Mouse (Mus musculus) embryonic facial prominence, embryonic 13.5 days (tissue): Measurements from ENCODE around the gene Scube1. TPM values are rescaled to one million over a fixed set of nuclear protein-coding genes. Genes with fewer than 3 reads are reported as not detected.
A peak's percentile ranks its signal among the peaks of the same experiment; 100 is the strongest.

Experiments
- ATAC-seq: fragments of 200-750 bp; cut with Nextera tagmentation; 2 replicates; pipeline ENCODE4 v1.8.0; 2017; ENCODE audit warnings: low read depth; ENCODE audit not compliant: insufficient number of reproducible peaks, insufficient read depth, low FRiP score, low TSS enrichment
- H3K27ac ChIP-seq: fragments of 300-500 bp; sonication (generic); 2 replicates; pipeline ENCODE4 v1.5.1; 2015; ENCODE audit warnings: moderate library complexity, mild to moderate bottlenecking, inconsistent platforms
- H3K27me3 ChIP-seq: fragments of 300-500 bp; sonication (generic); 2 replicates; pipeline ENCODE4 v1.6.1; 2015; ENCODE audit warnings: mild to moderate bottlenecking, inconsistent platforms
- H3K36me3 ChIP-seq: fragments of 300-500 bp; sonication (generic); 2 replicates; pipeline ENCODE4 v1.6.1; 2015; ENCODE audit warnings: mild to moderate bottlenecking, inconsistent platforms
- H3K4me1 ChIP-seq: fragments of 300-500 bp; sonication (generic); 2 replicates; pipeline ENCODE4 v1.6.1; 2015; ENCODE audit warnings: inconsistent platforms
- H3K4me2 ChIP-seq: fragments of 300-500 bp; sonication (generic); 2 replicates; pipeline ENCODE4 v1.6.1; 2015; ENCODE audit warnings: moderate library complexity, mild to moderate bottlenecking, inconsistent platforms
- H3K4me3 ChIP-seq: fragments of 300-500 bp; sonication (generic); 2 replicates; pipeline ENCODE4 v1.5.1; 2015; ENCODE audit warnings: mild to moderate bottlenecking, inconsistent platforms
- H3K9ac ChIP-seq: fragments of 300-500 bp; sonication (generic); 2 replicates; pipeline ENCODE4 v1.6.1; 2015; ENCODE audit warnings: mild to moderate bottlenecking, inconsistent platforms
- H3K9me3 ChIP-seq: fragments of 300-500 bp; sonication (generic); 2 replicates; pipeline ENCODE4 v1.6.1; 2016; ENCODE audit warnings: inconsistent platforms
- WGBS: fragments of 180-500 bp; shearing (Covaris S2); methylation state at CpG from one replicate; pipeline ENCODE4 v1.1.7; 2015; ENCODE audit warnings: mixed read lengths; 5-methylcytosine and 5-hydroxymethylcytosine counted together
- polyA plus RNA-seq: library from polyadenylated mRNA; unstranded; fragments of >200 nt; fragmentation: Nextera tagmentation; extraction: Ambion mirVana; gene quantifications from 2 replicates; pipeline ENCODE4 v1.2.1, GENCODE M21; 2015

The Scube1 gene
- polyA plus RNA-seq, 1 experiment from 2014 or later, result 24.1 TPM

GRCm38 (mm10) chr15:83563327-83563856 lies 161.4 kb downstream of the Scube1 start, which contains the start of the genes Tspo and Mcat:
Tspo (plus strand) TSS chr15:83563592.
Mcat (minus strand) TSS chr15:83563787.
- peak; percentile 60 for ATAC-seq
- H3K36me3 ChIP-seq, result no peaks in the 10 kb centered on the region
- peak within 1 kb of the TSS; percentile 95 for H3K4me2 ChIP-seq
- peak within 1 kb of the TSS; percentile 75 for H3K9ac ChIP-seq
- H3K27ac ChIP-seq, result peak within 1 kb of the TSS; percentile 69
- H3K4me3 ChIP-seq, result peak within 1 kb of the TSS; percentile 48
- 0 out of 2 replicates have a peak, but pooled peaks cover 3% of the 10 kb centered on the region for H3K27me3 ChIP-seq
- H3K9me3 ChIP-seq, result no peaks in the 10 kb centered on the region
- WGBS, result 1% methylated on average over 28 of the region's 28 CpGs
- H3K4me1 ChIP-seq, result peaks cover 23% of the 10 kb centered on the region

- Histone ChIP-seq H3K27me3 (0 out of 2 replicates have a peak, but pooled peaks cover 3% of the 10 kb centered on the region), H3K27ac (peak overlapping the region; percentile 69), H3K9me3 (no peaks in the 10 kb centered on the region), H3K4me1 (peaks cover 23% of the 10 kb centered on the region), H3K36me3 (no peaks in the 10 kb centered on the region), H3K4me2 (peak overlapping the region; percentile 95), H3K9ac (peak overlapping the region; percentile 46; the same call in 1 of the 2 replicates), H3K4me3 (peak overlapping the region; percentile 48)
- peak; percentile 61; the same call in 1 of the 2 replicates for ATAC-seq
- WGBS, result 25% methylated on average over 15 of the region's 15 CpGs
These were observed 162.1 kb downstream of the Scube1 start for GRCm38 (mm10) chr15:83562626-83563270.

GRCm38 (mm10) chr15:83560941-83561477 lies 163.8 kb downstream of the Scube1 start:
- Histone ChIP-seq H3K4me3 (no peak overlapping the region), H3K9ac (no peak overlapping the region), H3K9me3 (no peaks in the 10 kb centered on the region), H3K4me2 (no peak overlapping the region), H3K27ac (no peak overlapping the region), H3K4me1 (peaks cover 23% of the 10 kb centered on the region), H3K36me3 (no peaks in the 10 kb centered on the region), H3K27me3 (0 out of 2 replicates have a peak, but pooled peaks cover 3% of the 10 kb centered on the region)
- ATAC-seq, result no peak
- WGBS, result 44% methylated on average over 5 of the region's 5 CpGs

GRCm38 (mm10) chr15:83555161-83555974 lies 169.5 kb downstream of the Scube1 start:
- peak; percentile 90 for ATAC-seq
- Histone ChIP-seq H3K36me3 (peaks cover 22% of the 10 kb centered on the region), H3K27ac (peak overlapping the region; percentile 94), H3K4me1 (peaks cover 12% of the 10 kb centered on the region; the same call in 1 of the 2 replicates), H3K9me3 (no peaks in the 10 kb centered on the region), H3K4me2 (peak overlapping the region; percentile 78), H3K9ac (peak overlapping the region; percentile 94), H3K4me3 (peak overlapping the region; percentile 87), H3K27me3 (no peaks in the 10 kb centered on the region)
- WGBS, result under 1% methylated on average over 70 of the region's 74 CpGs

Other genes with a start within 250 kb of the Scube1 start
- gene Ttll1, start 214.1 kb downstream of the Scube1 start, polyA plus RNA-seq, result 21.8 and 22.7 TPM in 2 replicates
- 3.6 and 4.0 TPM in 2 replicates for gene Bik, start 198.2 kb downstream of the Scube1 start, polyA plus RNA-seq
- 38.1 and 44.5 TPM in 2 replicates for gene Tspo, start 161.4 kb downstream of the Scube1 start, polyA plus RNA-seq
- 39.2 and 41.8 TPM in 2 replicates for gene Mcat, start 161.2 kb downstream of the Scube1 start, polyA plus RNA-seq
- gene Ttll12, start 129.9 kb downstream of the Scube1 start, polyA plus RNA-seq, result 40.1 and 41.3 TPM in 2 replicates
- 12.1 and 12.8 TPM in 2 replicates for gene Mpped1, start 54.4 kb upstream of the Scube1 start, polyA plus RNA-seq